Mouse (Mus musculus) hindbrain, embryonic 10.5 days (tissue): ENCODE results near the gene Lyzl6. TPM values are rescaled to one million over a fixed set of nuclear protein-coding genes. Genes with fewer than 3 reads are reported as not detected.

ENCODE experiments used
- DNase-seq: peaks from one replicate; pipeline ENCODE4 v3.0.0-alpha.2; 2017; ENCODE audit warnings: low spot score
- H3K27ac ChIP-seq: fragments of 300-500 bp; sonication (generic); 2 replicates; pipeline ENCODE4 v1.5.1; 2016; ENCODE audit warnings: mild to moderate bottlenecking, moderate library complexity
- H3K27me3 ChIP-seq: fragments of 300-500 bp; sonication (generic); 2 replicates; pipeline ENCODE4 v1.6.1; 2016; ENCODE audit warnings: mild to moderate bottlenecking; ENCODE audit not compliant: poor library complexity, insufficient read depth, severe bottlenecking
- H3K36me3 ChIP-seq: fragments of 300-500 bp; sonication (generic); 2 replicates; pipeline ENCODE4 v1.6.1; 2016; ENCODE audit warnings: mild to moderate bottlenecking, moderate library complexity
- H3K4me1 ChIP-seq: fragments of 300-500 bp; sonication (generic); replicated peaks from 2 replicates; pipeline ENCODE4 v1.6.1; 2016; ENCODE audit warnings: mild to moderate bottlenecking
- H3K4me3 ChIP-seq: fragments of 300-500 bp; sonication (generic); 2 replicates; pipeline ENCODE4 v1.5.1; 2016; ENCODE audit warnings: mild to moderate bottlenecking, moderate library complexity
- H3K9me3 ChIP-seq: fragments of 300-500 bp; sonication (generic); 2 replicates; pipeline ENCODE4 v1.6.1; 2016; ENCODE audit warnings: mild to moderate bottlenecking, moderate library complexity
- WGBS: fragments of 180-500 bp; shearing (Covaris S2); methylation state at CpG from one replicate; pipeline ENCODE4 v1.1.7; 2016; 5-methylcytosine and 5-hydroxymethylcytosine counted together
- polyA plus RNA-seq: library from polyadenylated mRNA; unstranded; fragments of >200 nt; fragmentation: Nextera tagmentation; extraction: Ambion mirVana; gene quantifications from 2 replicates; pipeline ENCODE4 v1.2.1, GENCODE M21; 2016

Lyzl6 gene
- polyA plus RNA-seq, 1 experiment from 2014 or later, result not detected

- DNase-seq, result peak; percentile 48
- peaks cover 45% of the 10 kb centered on the region for H3K27me3 ChIP-seq
- no peaks in the 10 kb centered on the region for H3K36me3 ChIP-seq
- 9% methylated on average over 3 of the region's 3 CpGs for WGBS
- no peaks in the 10 kb centered on the region for H3K9me3 ChIP-seq
- no peak overlapping the region for H3K27ac ChIP-seq
- no peaks in the 10 kb centered on the region for H3K4me1 ChIP-seq
- H3K4me3 ChIP-seq, result no peak overlapping the region
These were observed 17.8 kb upstream of the Lyzl6 start for GRCm38 (mm10) chr11:103656520-103656919.

GRCm38 (mm10) chr11:103653359-103653965 is 14.8 kb upstream of the Lyzl6 start:
- Histone ChIP-seq H3K9me3 (no peaks in the 10 kb centered on the region), H3K36me3 (no peaks in the 10 kb centered on the region), H3K4me1 (peaks cover 14% of the 10 kb centered on the region), H3K27me3 (peaks cover 75% of the 10 kb centered on the region), H3K27ac (no peak overlapping the region), H3K4me3 (no peak overlapping the region)
- DNase-seq, result no peak
- 76% methylated on average over 10 of the region's 10 CpGs for WGBS

GRCm38 (mm10) chr11:103651426-103651825 is 12.7 kb upstream of the Lyzl6 start:
- 85% methylated on average over 6 of the region's 6 CpGs for WGBS
- no peak overlapping the region for H3K27ac ChIP-seq
- no peak overlapping the region for H3K4me3 ChIP-seq
- no peak for DNase-seq
- peaks cover 20% of the 10 kb centered on the region for H3K4me1 ChIP-seq
- peaks cover 95% of the 10 kb centered on the region for H3K27me3 ChIP-seq
- H3K36me3 ChIP-seq, result no peaks in the 10 kb centered on the region
- H3K9me3 ChIP-seq, result no peaks in the 10 kb centered on the region

GRCm38 (mm10) chr11:103649983-103650493 is 11.3 kb upstream of the Lyzl6 start:
- no peak overlapping the region for H3K27ac ChIP-seq
- peaks cover 26% of the 10 kb centered on the region for H3K4me1 ChIP-seq
- peaks cover 90% of the 10 kb centered on the region for H3K27me3 ChIP-seq
- H3K4me3 ChIP-seq, result peak overlapping the region; percentile 48
- 1% methylated on average over 37 of the region's 37 CpGs for WGBS
- no peaks in the 10 kb centered on the region for H3K9me3 ChIP-seq
- no peak for DNase-seq
- H3K36me3 ChIP-seq, result no peaks in the 10 kb centered on the region

DNA sequence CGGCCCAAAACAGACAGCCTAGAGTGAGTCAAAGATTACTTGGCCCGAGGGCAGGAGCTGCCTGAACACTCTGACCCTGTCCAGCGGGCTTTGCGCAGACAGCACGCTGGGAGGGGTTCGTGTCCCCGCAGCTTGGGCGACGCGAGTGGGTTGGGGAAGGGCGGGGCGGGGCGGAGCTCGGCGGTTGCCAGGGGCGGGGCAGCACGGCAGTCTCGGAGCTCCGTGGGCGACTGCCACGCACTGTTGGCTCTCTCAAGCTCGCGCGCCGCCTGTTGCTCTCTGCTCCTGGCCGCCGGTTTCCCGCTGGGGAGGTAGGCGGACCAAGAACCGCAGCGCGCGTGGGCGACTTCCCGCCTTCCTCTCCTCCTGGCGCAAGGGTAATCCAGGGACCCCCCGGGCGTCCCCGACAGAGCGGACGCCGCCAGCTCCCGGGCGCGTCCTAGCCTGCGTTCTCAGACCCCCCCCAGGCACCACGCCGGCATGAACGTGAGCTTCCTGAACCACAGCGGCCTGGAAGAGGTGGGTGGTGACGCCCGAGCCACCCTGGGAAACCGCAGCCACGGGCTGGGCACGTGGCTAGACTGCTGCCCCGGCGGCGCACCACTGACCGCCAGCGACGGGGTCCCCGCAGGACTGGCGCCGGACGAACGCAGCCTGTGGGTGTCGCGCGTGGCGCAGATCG is 10.8 kb upstream of the Lyzl6 start, which contains the start of gene Rprml:
Gene Rprml (plus strand): TSS at position 270 of the 682 bp plus-strand sequence.
- peak; percentile 23 for DNase-seq
- H3K4me1 ChIP-seq, result peaks cover 26% of the 10 kb centered on the region
- peaks cover 84% of the 10 kb centered on the region for H3K27me3 ChIP-seq
- peak within 1 kb of the TSS; percentile 48 for H3K4me3 ChIP-seq
- H3K9me3 ChIP-seq, result no peaks in the 10 kb centered on the region
- no peak within 1 kb of the TSS for H3K27ac ChIP-seq
- 1% methylated on average over 71 of the region's 71 CpGs for WGBS
- H3K36me3 ChIP-seq, result no peaks in the 10 kb centered on the region

DNA sequence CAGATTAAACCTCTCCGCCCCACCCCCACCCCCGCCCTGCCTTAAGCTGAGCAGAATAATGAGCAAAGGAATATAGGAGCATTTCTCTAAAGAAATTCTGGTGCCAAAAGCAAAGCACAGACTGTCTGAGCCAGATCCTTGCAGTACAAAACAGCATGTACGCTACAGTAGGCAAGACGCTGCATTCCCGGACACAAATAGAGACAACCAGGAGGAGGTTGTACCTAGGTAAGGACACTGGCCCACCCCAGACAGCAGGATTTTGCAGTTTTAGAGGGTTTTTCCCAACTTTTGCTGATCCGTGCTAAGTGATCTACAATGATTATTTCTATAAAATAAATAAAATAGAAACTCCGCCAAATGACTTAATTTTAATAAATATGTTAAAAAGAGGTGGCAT is 10.0 kb upstream of the Lyzl6 start:
- Histone ChIP-seq H3K9me3 (no peaks in the 10 kb centered on the region), H3K27me3 (peaks cover 76% of the 10 kb centered on the region), H3K27ac (no peak overlapping the region), H3K36me3 (no peaks in the 10 kb centered on the region), H3K4me1 (peaks cover 26% of the 10 kb centered on the region), H3K4me3 (no peak overlapping the region)
- no peak for DNase-seq
- WGBS, result 29% methylated on average over 7 of the region's 7 CpGs

DNA sequence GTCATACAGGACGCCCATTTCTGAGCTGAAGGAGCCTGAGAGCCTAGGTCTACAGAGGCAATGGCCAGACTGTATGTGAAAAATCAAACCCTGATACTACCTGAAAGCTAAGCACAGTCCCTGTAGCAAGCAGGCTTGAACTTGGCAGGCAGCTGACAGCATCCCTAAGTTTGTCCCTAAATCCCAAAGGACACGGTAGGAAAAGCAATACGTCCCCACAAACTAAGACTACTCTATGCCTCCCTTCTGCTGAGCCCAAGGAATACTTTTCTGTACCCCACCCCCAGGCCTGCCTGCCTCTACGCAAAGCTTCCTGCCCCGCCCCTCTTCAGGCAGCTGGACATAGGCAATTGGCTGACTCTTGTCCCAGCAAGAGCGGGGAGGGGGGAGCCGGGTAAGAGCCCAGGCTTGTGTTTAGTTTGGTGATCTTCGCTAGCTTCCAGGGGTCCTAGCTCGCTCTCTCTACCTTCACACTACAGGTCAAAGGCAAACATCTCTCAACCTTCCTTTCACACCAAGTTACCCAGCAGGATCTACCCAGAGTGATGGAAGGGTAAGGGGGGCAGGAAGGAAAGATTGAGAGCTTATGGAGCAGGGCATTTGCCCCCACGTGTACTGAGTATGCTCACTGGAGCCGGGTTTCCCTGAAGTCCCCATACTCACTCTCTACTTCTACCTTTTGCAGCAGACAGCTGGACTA is 9.4 kb upstream of the Lyzl6 start:
- H3K27me3 ChIP-seq, result peaks cover 70% of the 10 kb centered on the region
- no peak overlapping the region for H3K27ac ChIP-seq
- no peaks in the 10 kb centered on the region for H3K36me3 ChIP-seq
- H3K4me1 ChIP-seq, result peaks cover 26% of the 10 kb centered on the region
- H3K9me3 ChIP-seq, result no peaks in the 10 kb centered on the region
- peak; percentile 10 for DNase-seq
- 12% methylated on average over 11 of the region's 11 CpGs for WGBS
- H3K4me3 ChIP-seq, result no peak overlapping the region

DNA sequence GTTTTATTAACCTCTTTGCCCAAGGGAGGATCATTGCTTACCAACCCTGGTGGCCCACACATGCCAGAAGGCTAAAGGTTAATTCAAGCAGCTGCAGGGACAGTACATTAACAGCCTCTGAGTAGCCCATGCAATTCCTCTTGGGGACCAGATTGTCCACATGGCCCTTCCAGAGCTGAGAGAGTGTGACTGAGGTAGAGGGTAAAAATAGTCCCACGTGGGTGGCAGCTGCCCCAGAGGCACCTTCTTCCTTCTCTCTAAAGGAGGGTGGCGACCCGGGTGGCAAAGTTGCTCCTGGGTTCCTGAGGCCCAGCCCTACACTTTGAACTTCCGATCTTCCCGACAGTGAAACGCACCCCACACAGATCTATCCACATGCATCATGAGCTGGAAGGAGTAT is 7.6 kb upstream of the Lyzl6 start:
- H3K27ac ChIP-seq, result no peak overlapping the region
- peaks cover 26% of the 10 kb centered on the region for H3K4me1 ChIP-seq
- no peak for DNase-seq
- H3K4me3 ChIP-seq, result no peak overlapping the region
- peaks cover 64% of the 10 kb centered on the region for H3K27me3 ChIP-seq
- H3K9me3 ChIP-seq, result no peaks in the 10 kb centered on the region
- 81% methylated on average over 6 of the region's 6 CpGs for WGBS
- H3K36me3 ChIP-seq, result no peaks in the 10 kb centered on the region

DNA sequence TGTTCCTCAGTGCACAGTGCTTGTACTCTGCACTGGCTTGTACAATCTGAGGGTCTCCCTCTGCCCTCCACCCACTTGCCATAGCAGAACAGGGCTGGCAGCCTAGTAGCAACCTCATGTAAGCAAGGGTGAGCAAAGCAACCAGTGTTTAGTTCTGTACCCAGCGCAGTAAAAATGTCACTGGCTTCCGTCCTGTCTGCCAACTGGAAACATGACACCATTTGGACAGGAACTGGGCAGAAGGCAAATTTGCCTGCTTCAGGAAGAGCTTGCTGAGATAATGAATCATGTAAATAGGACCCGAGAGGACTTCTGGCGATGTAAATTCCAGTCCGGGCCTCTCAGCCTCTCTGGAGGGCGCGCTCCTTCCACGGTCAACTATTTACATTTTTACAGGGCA is 7.0 kb upstream of the Lyzl6 start:
- no peak for DNase-seq
- Histone ChIP-seq H3K36me3 (no peaks in the 10 kb centered on the region), H3K27me3 (peaks cover 64% of the 10 kb centered on the region), H3K4me3 (no peak overlapping the region), H3K27ac (no peak overlapping the region), H3K4me1 (peaks cover 26% of the 10 kb centered on the region), H3K9me3 (no peaks in the 10 kb centered on the region)
- 75% methylated on average over 8 of the region's 8 CpGs for WGBS

DNA sequence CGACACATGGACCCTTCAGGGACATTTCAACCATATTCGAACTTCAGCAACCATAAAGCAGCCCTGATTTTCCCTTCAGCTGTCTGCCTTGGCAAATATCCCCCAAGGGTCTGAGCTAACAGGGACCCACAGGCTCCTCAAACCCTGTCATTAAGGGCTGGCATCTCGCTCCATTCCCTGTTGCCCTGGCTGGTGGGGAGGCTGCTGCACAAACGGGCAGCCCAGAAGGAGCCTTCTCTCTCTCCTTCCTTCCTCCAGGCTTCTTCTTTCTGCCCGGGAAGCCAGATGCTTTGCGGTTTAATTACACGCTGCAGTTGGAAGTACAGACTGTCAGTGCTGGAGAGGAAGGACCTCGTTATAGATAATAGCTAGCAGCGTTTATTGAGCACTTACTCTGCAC is 4.5 kb upstream of the Lyzl6 start:
- peaks cover 55% of the 10 kb centered on the region for H3K27me3 ChIP-seq
- H3K4me3 ChIP-seq, result no peak overlapping the region
- 80% methylated on average over 9 of the region's 9 CpGs for WGBS
- no peak for DNase-seq
- H3K36me3 ChIP-seq, result no peaks in the 10 kb centered on the region
- peaks cover 9% of the 10 kb centered on the region for H3K4me1 ChIP-seq
- H3K27ac ChIP-seq, result no peak overlapping the region
- H3K9me3 ChIP-seq, result no peaks in the 10 kb centered on the region

DNA sequence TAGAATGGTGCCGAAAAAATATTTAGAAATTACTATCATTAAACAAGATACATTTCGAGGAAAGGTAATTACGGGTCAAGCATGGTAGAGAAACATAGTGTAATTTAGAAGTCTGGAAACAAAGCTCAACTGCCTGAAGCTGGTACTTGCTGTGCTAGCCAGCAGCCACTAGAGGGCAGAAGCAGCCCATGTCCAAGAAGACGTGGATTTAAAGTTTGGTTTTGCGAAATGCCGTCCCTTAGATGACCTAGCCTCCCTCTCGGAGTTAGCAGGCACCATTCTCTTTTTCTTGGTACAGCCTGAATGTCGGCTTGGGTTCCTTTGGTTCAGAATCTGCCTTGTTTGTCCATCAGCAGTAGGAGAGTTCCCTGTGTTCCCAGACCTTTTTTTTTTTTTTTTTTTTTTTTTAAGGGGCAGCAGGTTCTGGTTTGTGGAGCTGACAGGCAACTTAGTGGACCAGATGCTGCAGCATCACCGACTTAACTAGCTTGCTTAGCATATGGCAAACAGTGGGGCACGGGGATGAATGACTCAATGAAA is 787 bp upstream of the Lyzl6 start:
- no peak overlapping the region for H3K27ac ChIP-seq
- no peaks in the 10 kb centered on the region for H3K36me3 ChIP-seq
- 5% methylated on average over 10 of the region's 10 CpGs for WGBS
- H3K4me1 ChIP-seq, result no peaks in the 10 kb centered on the region
- DNase-seq, result peak; percentile 73
- H3K9me3 ChIP-seq, result no peaks in the 10 kb centered on the region
- peaks cover 37% of the 10 kb centered on the region for H3K27me3 ChIP-seq
- 0 out of 2 replicates have a peak overlapping the region, but pooled peaks have one; percentile 11 for H3K4me3 ChIP-seq

DNA sequence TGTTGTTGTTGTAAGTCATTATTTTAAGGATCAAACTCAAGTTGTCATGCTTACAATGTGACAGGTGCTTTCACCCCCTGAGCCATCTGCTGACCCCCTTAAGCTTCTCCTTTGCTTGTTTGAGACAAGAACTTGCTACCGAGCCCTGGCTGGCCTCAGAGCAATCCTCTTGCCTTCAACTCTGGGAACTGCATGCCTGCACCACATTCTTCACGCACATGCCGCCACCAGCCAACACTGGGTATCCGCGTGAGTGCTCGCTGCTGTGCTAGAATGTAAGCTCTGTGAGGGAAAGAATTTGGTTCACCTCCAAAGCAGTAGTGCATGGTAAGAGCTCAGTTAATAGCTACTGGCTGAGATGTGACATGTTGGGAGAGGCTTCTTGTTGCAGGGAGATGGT is 2.4 kb downstream of the Lyzl6 start:
- no peaks in the 10 kb centered on the region for H3K4me1 ChIP-seq
- H3K36me3 ChIP-seq, result no peaks in the 10 kb centered on the region
- WGBS, result 86% methylated on average over 6 of the region's 6 CpGs
- H3K4me3 ChIP-seq, result no peak overlapping the region
- peaks cover 25% of the 10 kb centered on the region for H3K27me3 ChIP-seq
- no peak overlapping the region for H3K27ac ChIP-seq
- H3K9me3 ChIP-seq, result no peaks in the 10 kb centered on the region
- DNase-seq, result no peak

DNA sequence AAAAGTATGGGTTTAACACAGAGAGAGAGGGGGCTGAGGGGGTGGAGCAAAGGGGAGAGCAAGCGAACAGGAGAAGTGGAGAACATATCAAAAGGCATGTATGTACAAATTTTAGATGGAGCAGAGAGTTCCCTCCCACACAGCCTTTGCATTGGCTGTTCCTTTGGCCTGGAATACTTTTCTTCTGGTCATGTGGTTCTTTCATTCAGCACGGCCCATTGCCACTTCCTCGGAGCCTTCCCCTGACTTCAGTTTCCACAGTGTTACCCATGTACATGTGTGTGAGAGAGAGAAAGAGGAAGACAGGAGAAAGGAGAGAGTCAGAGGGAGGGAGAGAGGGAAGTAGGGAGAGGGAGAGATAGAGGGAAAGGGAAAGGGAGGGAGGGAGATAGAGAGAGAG is 3.2 kb downstream of the Lyzl6 start:
- Histone ChIP-seq H3K4me1 (no peaks in the 10 kb centered on the region), H3K27ac (no peak overlapping the region), H3K9me3 (no peaks in the 10 kb centered on the region), H3K36me3 (no peaks in the 10 kb centered on the region), H3K4me3 (no peak overlapping the region), H3K27me3 (peaks cover 17% of the 10 kb centered on the region)
- 80% methylated on average over 3 of the region's 3 CpGs for WGBS
- no peak for DNase-seq
